Mouse (Mus musculus): Measurements from ENCODE around the gene Tmc3. TPM values are rescaled to one million over a fixed set of nuclear protein-coding genes. Genes with fewer than 3 reads are reported as not detected.

Tmc3 gene
- polyA plus RNA-seq, 1 experiment from 2014 or later: 1.4 TPM

DNA sequence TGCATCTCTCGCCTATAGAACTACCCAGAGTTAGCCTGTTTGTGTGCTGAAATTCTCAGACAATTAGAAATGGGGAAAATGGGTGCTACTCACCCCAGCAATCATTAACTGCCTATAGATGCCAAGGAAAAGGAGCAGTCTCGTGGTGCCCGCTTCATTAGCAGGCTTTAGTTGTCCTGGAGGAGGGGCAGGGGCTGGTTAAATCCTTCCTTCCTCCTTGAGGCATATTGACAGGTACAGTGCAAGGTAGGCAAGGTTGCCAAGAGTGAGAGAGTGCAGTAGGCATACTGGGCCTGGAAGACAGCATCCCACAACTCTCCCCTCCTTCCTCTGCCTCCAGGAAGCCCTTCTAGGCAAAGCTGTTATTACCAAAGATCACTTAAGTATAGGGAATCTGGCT, 9.3 kb downstream of the Tmc3 start:
- H3K9me3 ChIP-seq (ENCODE audit: low read length): no peaks in the 10 kb centered on the region
- WGBS: 73% methylated on average over 3 of the region's 3 CpGs
- ATAC-seq (ENCODE audit: low FRiP score, low TSS enrichment): no peak
- no peaks in the 10 kb centered on the region for H3K36me3 ChIP-seq (ENCODE audit: insufficient read depth, low read length)
- H3K27me3 ChIP-seq (ENCODE audit: insufficient read depth, low read length): no peaks in the 10 kb centered on the region
- H3K4me3 ChIP-seq (ENCODE audit: low read length): no peak overlapping the region
- no peak overlapping the region for H3K4me2 ChIP-seq (replicated peaks; ENCODE audit: low read depth, low read length)
- no peaks in the 10 kb centered on the region for H3K4me1 ChIP-seq (ENCODE audit: insufficient read depth, low read length)
- H3K9ac ChIP-seq (replicated peaks; ENCODE audit: low read length): no peak overlapping the region
- no peak overlapping the region for H3K27ac ChIP-seq (ENCODE audit: low read length)

DNA sequence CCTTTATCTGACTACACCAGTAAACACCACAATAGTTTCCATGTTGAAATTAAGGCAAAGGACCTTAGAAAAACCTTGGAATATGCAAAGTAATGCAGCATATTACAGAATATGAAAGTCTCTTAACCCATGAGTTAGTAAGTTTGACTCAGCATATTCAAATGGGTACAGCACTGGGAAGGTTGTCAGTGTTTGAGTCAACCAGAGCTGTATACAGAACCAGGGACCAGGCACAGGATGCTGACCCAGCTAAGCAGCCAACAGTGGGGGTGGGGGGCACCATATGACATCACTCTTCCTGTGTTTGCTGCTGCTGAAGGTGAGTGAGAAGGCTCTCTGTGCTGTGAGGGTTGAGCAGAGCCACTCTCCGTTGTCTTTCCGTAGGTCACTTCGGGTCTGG, 12.3 kb downstream of the Tmc3 start:
- Histone ChIP-seq H3K9ac (replicated peaks; ENCODE audit: low read length) (no peak overlapping the region), H3K4me1 (ENCODE audit: insufficient read depth, low read length) (no peaks in the 10 kb centered on the region), H3K27me3 (ENCODE audit: insufficient read depth, low read length) (no peaks in the 10 kb centered on the region), H3K27ac (ENCODE audit: low read length) (no peak overlapping the region), H3K4me3 (ENCODE audit: low read length) (no peak overlapping the region), H3K4me2 (replicated peaks; ENCODE audit: low read depth, low read length) (no peak overlapping the region), H3K36me3 (ENCODE audit: insufficient read depth, low read length) (no peaks in the 10 kb centered on the region), H3K9me3 (ENCODE audit: low read length) (no peaks in the 10 kb centered on the region)
- no peak for ATAC-seq (ENCODE audit: low FRiP score, low TSS enrichment)
- 93% methylated on average over 3 of the region's 3 CpGs for WGBS

DNA sequence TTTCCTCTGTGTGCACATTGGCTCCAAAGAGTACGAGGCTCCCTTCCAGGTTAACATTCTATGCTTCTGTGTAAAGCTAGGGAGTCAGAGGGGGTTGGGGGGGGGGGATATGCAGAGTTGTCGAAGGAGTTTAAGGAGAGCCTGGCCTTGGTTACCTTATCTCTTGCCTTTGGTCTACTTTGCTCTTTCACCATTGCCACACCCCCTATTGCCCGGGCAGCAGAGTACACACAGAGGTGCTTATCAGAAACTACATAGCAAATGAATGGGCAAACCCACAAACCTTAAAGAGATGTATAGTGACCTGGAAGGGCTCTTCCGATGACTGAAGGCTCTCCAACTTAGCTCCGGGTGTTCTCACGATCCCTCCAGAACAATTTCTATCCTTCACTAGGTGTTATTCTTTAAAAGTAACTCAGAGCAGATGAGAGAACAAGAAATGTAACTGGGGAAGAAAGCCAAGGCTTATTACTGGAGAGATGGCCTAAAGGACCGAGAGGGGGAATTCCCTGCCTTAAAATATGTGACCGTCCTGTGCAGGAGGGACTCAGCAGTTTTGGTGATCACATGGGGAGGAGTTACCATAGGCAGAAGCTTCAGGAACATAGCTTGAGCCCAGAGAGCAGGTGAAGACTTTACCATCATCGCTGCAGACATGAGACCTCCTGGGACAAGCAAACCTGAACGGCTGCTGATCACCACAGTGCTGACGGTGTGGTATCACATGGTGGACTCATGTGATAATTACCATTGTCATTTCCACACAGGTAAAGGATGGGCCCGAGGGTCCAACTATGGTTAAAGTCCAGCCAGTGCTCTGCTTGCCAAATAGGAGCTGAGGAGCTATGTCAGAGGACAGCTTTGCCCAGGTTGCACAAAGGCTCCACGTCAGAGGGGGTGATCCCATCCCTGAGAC, 14.5 kb downstream of the Tmc3 start:
- no peak for ATAC-seq (ENCODE audit: low FRiP score, low TSS enrichment)
- Histone ChIP-seq H3K4me1 (ENCODE audit: insufficient read depth, low read length) (no peaks in the 10 kb centered on the region), H3K9me3 (ENCODE audit: low read length) (no peaks in the 10 kb centered on the region), H3K36me3 (ENCODE audit: insufficient read depth, low read length) (no peaks in the 10 kb centered on the region), H3K9ac (replicated peaks; ENCODE audit: low read length) (no peak overlapping the region), H3K4me2 (replicated peaks; ENCODE audit: low read depth, low read length) (no peak overlapping the region), H3K27me3 (ENCODE audit: insufficient read depth, low read length) (no peaks in the 10 kb centered on the region), H3K27ac (ENCODE audit: low read length) (no peak overlapping the region), H3K4me3 (ENCODE audit: low read length) (no peak overlapping the region)
- 91% methylated on average over 13 of the region's 13 CpGs for WGBS

DNA sequence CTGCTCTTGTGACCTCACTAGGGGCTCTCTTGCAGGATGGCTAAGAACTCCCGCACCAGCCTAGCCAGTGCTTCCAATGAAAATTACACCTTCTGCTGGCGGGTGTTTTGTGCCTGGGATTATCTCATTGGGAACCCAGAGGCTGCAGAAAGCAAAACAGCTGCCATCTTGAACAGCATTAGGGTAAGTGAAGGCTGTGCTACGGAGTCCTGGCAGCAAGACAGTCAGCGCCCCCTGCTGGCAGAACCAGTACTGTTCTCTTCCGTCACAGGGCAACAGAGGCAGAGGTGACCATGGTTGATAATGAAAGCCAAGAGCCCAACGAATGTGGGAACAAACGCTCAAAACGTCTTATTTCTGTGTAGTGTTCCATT, 15.2 kb downstream of the Tmc3 start:
- no peak overlapping the region for H3K27ac ChIP-seq (ENCODE audit: low read length)
- H3K9ac ChIP-seq (replicated peaks; ENCODE audit: low read length): no peak overlapping the region
- no peaks in the 10 kb centered on the region for H3K9me3 ChIP-seq (ENCODE audit: low read length)
- WGBS: 62% methylated on average over 8 of the region's 8 CpGs
- H3K27me3 ChIP-seq (ENCODE audit: insufficient read depth, low read length): no peaks in the 10 kb centered on the region
- no peaks in the 10 kb centered on the region for H3K36me3 ChIP-seq (ENCODE audit: insufficient read depth, low read length)
- ATAC-seq (ENCODE audit: low FRiP score, low TSS enrichment): no peak
- no peaks in the 10 kb centered on the region for H3K4me1 ChIP-seq (ENCODE audit: insufficient read depth, low read length)
- no peak overlapping the region for H3K4me3 ChIP-seq (ENCODE audit: low read length)
- no peak overlapping the region for H3K4me2 ChIP-seq (replicated peaks; ENCODE audit: low read depth, low read length)

DNA sequence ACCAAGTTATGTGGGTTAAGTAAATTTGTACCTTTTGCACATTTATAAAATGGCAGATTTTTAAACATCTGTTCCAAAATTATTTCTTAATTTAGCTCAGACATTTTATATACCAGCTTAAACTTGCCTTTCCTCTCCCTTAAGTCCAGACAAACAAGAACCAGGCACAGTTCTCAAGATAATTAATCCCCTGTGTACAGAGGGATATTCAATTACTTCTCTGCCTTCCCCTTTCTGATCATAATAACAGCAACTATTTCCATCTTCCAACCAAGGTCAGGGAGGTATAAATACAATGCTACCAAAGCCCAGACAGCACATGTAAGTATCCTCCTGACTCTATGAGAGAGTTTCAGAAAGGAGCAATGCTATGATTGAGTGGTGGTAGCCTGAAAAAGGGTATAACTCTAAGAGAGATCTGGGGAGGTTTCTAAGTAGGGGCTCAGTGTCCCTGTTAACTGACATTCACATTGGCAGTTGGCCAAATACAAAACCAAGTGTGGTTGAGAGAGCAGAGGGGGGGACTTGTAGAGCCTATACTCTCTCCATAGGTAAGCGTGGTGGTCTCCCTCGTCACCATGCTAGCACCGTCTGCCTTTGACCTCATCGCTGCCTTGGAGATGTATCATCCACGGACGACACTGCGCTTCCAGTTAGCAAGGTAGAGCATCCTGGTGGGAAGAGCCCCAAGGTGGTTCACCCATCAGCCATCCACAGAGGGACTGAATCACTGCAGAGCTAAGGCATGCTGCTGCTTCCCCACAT, 19.6 kb downstream of the Tmc3 start:
- H3K27ac ChIP-seq (ENCODE audit: low read length): no peak overlapping the region
- 91% methylated on average over 7 of the region's 7 CpGs for WGBS
- H3K27me3 ChIP-seq (ENCODE audit: insufficient read depth, low read length): no peaks in the 10 kb centered on the region
- no peak overlapping the region for H3K4me3 ChIP-seq (ENCODE audit: low read length)
- H3K4me1 ChIP-seq (ENCODE audit: insufficient read depth, low read length): no peaks in the 10 kb centered on the region
- no peak overlapping the region for H3K4me2 ChIP-seq (replicated peaks; ENCODE audit: low read depth, low read length)
- H3K36me3 ChIP-seq (ENCODE audit: insufficient read depth, low read length): no peaks in the 10 kb centered on the region
- no peaks in the 10 kb centered on the region for H3K9me3 ChIP-seq (ENCODE audit: low read length)
- no peak for ATAC-seq (ENCODE audit: low FRiP score, low TSS enrichment)
- no peak overlapping the region for H3K9ac ChIP-seq (replicated peaks; ENCODE audit: low read length)

DNA sequence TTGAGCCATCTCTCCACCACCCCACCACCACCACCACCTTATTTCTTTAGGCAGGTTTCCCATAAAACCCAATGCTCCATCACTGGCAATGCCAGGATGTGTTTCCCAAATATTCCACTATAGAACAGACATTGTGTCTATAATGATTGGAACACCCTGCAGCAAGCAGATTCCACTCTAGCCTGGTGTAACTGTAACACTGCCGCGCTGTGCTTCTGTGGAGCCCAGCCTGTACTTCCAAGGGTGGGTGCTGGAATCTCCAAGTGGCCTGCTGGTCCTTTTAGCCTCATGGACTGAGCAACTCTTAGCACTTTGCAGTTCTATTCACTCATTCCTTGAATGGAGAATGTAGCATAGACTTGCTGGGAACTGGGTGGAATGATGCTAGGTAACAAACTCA, 22.1 kb downstream of the Tmc3 start:
- WGBS: 98% methylated on average over 2 of the region's 2 CpGs
- Histone ChIP-seq H3K27ac (ENCODE audit: low read length) (no peak overlapping the region), H3K4me3 (ENCODE audit: low read length) (no peak overlapping the region), H3K27me3 (ENCODE audit: insufficient read depth, low read length) (no peaks in the 10 kb centered on the region), H3K4me2 (replicated peaks; ENCODE audit: low read depth, low read length) (no peak overlapping the region), H3K9ac (replicated peaks; ENCODE audit: low read length) (no peak overlapping the region), H3K4me1 (ENCODE audit: insufficient read depth, low read length) (no peaks in the 10 kb centered on the region), H3K36me3 (ENCODE audit: insufficient read depth, low read length) (no peaks in the 10 kb centered on the region), H3K9me3 (ENCODE audit: low read length) (no peaks in the 10 kb centered on the region)
- ATAC-seq (ENCODE audit: low FRiP score, low TSS enrichment): no peak

DNA sequence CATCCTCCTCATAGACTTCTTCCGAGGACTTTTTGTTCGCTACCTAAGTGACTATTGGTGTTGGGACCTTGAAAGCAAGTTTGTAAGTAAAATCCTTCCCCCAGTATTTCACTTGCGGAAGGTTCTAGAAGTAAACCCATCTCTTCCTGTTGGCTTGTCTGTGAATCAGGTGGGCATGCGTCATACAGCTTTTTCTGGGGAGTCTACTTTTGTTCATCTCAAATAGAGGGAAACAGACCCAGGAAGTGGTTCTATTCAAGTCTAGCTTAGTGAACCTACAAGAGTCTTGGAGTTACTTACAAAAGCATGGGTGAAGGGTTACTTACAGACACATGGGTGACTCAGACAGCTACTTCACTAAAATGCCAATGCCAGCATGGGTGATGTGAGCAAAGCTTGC, 25.2 kb downstream of the Tmc3 start:
- H3K9ac ChIP-seq (replicated peaks; ENCODE audit: low read length): no peak overlapping the region
- no peaks in the 10 kb centered on the region for H3K27me3 ChIP-seq (ENCODE audit: insufficient read depth, low read length)
- H3K4me3 ChIP-seq (ENCODE audit: low read length): no peak overlapping the region
- 95% methylated on average over 4 of the region's 4 CpGs for WGBS
- H3K27ac ChIP-seq (ENCODE audit: low read length): no peak overlapping the region
- H3K4me1 ChIP-seq (ENCODE audit: insufficient read depth, low read length): no peaks in the 10 kb centered on the region
- H3K4me2 ChIP-seq (replicated peaks; ENCODE audit: low read depth, low read length): no peak overlapping the region
- H3K9me3 ChIP-seq (ENCODE audit: low read length): no peaks in the 10 kb centered on the region
- no peak for ATAC-seq (ENCODE audit: low FRiP score, low TSS enrichment)
- H3K36me3 ChIP-seq (ENCODE audit: insufficient read depth, low read length): no peaks in the 10 kb centered on the region

DNA sequence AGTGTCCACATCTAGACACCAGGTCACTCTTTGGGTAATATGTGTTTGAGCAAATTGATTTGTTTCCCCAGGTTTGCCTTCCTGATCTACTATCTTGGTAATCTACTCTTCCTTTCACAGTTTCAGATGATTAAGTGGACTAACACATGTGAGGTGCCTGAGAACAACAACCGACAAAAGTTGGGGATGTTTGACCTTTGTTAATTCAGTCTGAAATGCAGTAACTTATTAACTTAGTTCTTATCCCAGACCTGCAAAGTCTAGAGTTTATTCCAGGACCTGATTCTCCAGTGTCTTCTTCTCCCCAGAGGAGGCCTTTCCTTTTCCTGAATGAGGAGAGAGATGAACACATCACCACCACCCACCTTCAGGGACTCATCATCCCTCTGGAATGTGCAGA, 27.2 kb downstream of the Tmc3 start:
- Histone ChIP-seq H3K27ac (ENCODE audit: low read length) (no peak overlapping the region), H3K27me3 (ENCODE audit: insufficient read depth, low read length) (no peaks in the 10 kb centered on the region), H3K4me2 (replicated peaks; ENCODE audit: low read depth, low read length) (no peak overlapping the region), H3K4me1 (ENCODE audit: insufficient read depth, low read length) (no peaks in the 10 kb centered on the region; the same call in 1 of the 2 replicates), H3K4me3 (ENCODE audit: low read length) (no peak overlapping the region), H3K36me3 (ENCODE audit: insufficient read depth, low read length) (no peaks in the 10 kb centered on the region), H3K9ac (replicated peaks; ENCODE audit: low read length) (no peak overlapping the region), H3K9me3 (ENCODE audit: low read length) (no peaks in the 10 kb centered on the region)
- 44% methylated on average over 1 of the region's 1 CpGs for WGBS
- ATAC-seq (ENCODE audit: low FRiP score, low TSS enrichment): no peak

DNA sequence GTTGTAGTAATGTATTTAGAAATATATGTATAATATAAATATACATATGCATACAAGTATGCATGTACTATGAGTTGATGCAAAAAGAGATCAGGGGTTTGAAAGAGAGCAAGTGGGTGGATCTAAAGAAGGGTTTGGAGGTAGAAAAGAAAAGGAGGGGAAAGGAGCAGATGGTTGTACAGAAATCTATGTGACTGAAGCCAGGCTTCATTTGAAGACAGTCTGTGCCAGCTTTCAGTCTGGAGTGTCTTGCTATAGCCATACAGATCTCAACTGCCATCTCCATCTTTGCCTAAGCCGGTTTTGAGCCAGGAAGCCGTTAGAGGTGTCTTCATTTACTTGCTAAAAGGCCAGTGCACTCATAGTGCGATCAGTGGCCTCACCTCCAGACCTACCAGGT, 30.5 kb downstream of the Tmc3 start:
- Histone ChIP-seq H3K4me1 (ENCODE audit: insufficient read depth, low read length) (peaks cover 9% of the 10 kb centered on the region; the same call in 1 of the 2 replicates), H3K9me3 (ENCODE audit: low read length) (no peaks in the 10 kb centered on the region), H3K9ac (replicated peaks; ENCODE audit: low read length) (no peak overlapping the region), H3K4me2 (replicated peaks; ENCODE audit: low read depth, low read length) (no peak overlapping the region), H3K27me3 (ENCODE audit: insufficient read depth, low read length) (no peaks in the 10 kb centered on the region), H3K4me3 (ENCODE audit: low read length) (no peak overlapping the region), H3K36me3 (ENCODE audit: insufficient read depth, low read length) (no peaks in the 10 kb centered on the region), H3K27ac (ENCODE audit: low read length) (no peak overlapping the region)
- 97% methylated on average over 3 of the region's 3 CpGs for WGBS
- ATAC-seq (ENCODE audit: low FRiP score, low TSS enrichment): no peak

DNA sequence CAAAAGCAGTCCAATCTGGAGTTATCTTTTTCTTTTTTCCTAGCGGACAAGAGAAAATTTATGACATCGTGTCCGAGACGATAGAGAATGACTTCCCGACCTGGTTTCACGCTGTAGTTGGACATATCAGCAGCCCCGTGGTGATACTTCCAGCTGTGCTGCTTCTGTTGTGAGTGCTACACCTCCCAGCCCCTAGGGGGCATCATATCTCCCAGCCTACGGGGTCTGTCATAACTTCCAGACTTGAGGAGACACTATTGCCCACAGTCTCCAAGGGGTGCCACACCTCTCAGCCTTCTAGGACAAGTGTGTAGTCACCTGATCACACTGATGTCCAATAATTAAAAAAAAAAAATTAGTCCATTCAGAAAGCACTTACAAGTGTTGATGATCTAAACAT, 31.1 kb downstream of the Tmc3 start:
- no peaks in the 10 kb centered on the region for H3K27me3 ChIP-seq (ENCODE audit: insufficient read depth, low read length)
- no peak overlapping the region for H3K9ac ChIP-seq (replicated peaks; ENCODE audit: low read length)
- no peaks in the 10 kb centered on the region for H3K36me3 ChIP-seq (ENCODE audit: insufficient read depth, low read length)
- no peaks in the 10 kb centered on the region for H3K9me3 ChIP-seq (ENCODE audit: low read length)
- H3K4me2 ChIP-seq (replicated peaks; ENCODE audit: low read depth, low read length): no peak overlapping the region
- ATAC-seq (ENCODE audit: low FRiP score, low TSS enrichment): no peak
- peaks cover 9% of the 10 kb centered on the region; the same call in 1 of the 2 replicates for H3K4me1 ChIP-seq (ENCODE audit: insufficient read depth, low read length)
- H3K4me3 ChIP-seq (ENCODE audit: low read length): no peak overlapping the region
- no peak overlapping the region for H3K27ac ChIP-seq (ENCODE audit: low read length)
- WGBS: 82% methylated on average over 8 of the region's 8 CpGs
